Mouse (Mus musculus) stomach, postnatal 0 days (tissue): ENCODE measurements around the gene Nrf1.
A peak's percentile ranks its signal among the peaks of the same experiment; 100 is the strongest.

Experiments
- CTCF ChIP-seq: IDR thresholded peaks from 2 replicates; pipeline ENCODE4 v1.5.1; 2016; ENCODE audit warnings: antibody characterized with exemption, low read depth, mild to moderate bottlenecking, moderate library complexity
- EP300 ChIP-seq: optimal IDR thresholded peaks from 2 replicates; pipeline ENCODE3; 2016; ENCODE audit warnings: antibody characterized with exemption

DNA sequence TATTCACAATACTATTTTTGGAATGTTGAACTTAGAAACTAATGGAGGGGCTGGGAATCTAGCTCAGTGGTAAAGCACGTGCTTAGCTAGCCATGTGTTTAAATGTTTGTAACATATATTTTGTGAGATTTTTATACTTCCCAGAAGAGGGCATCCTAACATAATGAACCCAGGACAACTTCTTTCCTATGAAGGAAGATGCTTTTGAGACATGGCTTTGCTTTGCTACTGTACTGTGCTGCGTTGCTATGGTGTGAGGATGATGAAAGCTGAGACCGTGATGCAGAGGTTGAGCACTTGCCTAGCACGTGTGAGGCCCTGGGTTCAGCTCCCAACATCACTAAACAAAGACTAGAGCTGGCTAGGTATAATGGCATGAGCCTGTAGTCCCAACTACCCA, 43.4 kb downstream of the Nrf1 start:
- peak; percentile 52 for TF ChIP-seq CTCF
- TF ChIP-seq EP300: no peak
